Mouse (Mus musculus) gonadal fat pad, adult 2 months (tissue): ENCODE data around the gene Fads3. TPM values are rescaled to one million over a fixed set of nuclear protein-coding genes. Genes with fewer than 3 reads are reported as not detected.

Source experiments
- DNase-seq: peaks from one replicate; pipeline ENCODE4 v3.0.0-alpha.2; 2012; ENCODE audit warnings: low read depth
- polyA plus RNA-seq: library from polyadenylated mRNA; depleted of rRNA; stranded (reverse); fragments of >200 nt; gene quantifications from 2 replicates; pipeline ENCODE4 v1.2.3, GENCODE M21; 2012; rRNA removed

Gene Fads3
- 317 and 687 TPM in 2 replicates for polyA plus RNA-seq

DNA sequence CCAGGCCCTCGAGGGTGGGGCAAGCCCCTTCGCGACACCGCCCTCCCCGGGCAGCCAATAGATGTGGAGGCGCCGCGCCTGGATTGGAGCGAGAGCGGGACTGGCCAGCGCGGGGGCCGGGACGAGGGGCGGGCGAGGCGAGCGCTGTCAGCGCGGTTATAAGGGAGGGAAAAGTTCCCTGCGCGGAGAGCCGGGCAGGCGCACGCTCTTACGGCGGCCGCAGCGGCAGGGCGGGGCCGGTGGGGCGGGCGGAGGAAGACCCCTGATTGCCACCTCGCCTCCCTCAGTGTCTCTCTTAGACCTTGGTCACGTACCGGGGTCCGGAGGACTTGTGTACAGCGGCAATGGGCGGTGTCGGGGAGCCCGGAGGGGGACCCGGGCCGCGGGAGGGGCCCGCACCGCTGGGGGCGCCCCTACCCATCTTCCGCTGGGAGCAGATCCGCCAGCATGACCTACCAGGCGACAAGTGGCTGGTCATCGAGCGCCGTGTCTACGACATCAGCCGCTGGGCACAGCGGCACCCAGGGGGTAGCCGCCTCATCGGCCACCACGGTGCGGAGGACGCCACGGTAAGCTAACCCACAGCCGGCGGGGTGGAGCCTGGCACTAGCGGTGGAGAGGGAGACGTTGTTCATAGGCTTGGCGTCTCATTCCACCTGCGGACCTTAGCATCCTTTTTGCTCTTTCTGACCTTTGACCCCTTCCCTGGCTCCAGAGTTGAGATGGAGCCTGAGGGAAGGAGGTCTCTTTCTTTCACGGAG lies at the start of gene Fads3:
Gene Fads3, plus strand, starts transcription at position 182 of the 761 bp plus-strand sequence.
- no peak for DNase-seq

DNA sequence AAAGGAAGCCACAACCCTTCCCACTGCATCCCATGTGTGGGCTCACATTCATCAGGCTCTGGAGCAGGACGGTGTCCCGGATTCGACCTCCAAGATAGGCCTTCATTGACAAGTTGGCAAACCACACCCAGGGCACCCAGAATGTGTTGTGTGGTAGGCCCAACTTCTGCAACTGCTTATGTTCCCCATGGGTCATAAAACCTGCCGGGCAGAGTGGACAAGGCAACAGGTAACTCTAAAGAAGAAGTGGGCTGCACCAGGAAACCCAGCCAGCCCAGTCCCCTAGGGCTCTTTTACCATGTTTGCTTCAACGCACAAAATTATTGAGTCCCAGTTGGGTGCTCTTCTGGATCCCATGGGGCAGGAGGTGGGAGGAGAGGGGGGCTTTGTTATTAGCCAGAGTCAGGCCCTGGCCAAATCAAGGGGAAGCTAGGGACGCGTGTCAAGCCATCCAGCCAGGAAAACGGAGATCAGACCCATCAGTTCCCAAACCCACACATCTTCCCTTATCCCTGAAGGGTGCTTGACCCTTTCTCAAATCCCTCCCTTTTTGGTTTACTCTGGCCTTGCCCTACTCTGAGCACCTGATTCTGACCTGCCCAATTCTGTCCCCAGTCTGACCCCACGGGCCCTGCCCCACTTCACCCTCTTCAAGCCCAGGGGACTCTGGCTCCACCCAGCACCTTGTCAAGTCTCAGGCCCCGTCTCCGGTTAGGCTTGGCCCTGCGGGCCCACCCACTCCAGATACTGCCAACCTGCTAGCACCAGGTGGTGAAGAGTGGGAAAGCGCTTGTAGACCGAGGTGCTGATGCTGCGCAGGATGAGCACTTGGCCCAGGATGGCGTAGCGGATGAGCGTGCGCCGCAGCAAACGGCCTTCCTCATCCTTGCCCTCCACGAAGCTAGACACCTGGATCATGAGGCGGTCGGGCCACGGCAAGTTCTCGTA lies 49.1 kb upstream of the Fads3 start:
- DNase-seq: no peak

DNA sequence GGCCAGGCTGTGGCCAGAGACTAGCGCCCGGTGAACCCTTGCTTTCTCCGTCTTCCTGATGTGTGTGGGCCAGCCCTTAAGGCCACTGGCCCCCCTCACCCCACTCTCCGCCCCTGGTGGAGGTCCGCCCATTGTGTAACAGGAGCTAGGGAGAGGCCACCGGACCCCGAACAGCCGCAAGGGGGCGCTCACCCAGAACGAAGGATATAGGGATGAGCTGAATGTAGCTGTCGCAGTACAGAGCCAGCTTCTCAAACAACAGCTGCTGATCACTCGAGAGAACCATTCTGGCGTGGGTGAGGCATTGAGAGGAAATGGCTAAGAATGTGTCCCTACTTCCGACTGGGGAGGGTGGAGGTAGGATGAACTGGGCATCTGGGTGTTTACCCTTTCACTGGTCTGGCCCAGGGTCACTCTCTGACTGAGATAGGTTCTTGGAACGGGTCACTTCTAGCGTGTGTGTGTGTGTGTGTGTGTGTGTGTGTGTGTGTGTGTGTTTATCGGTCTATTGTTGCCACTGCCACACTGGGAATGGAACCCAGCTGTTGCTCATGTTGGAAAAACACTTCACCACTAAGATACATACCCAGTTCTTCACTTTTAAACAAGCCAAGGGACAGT lies 48.2 kb upstream of the Fads3 start:
- no peak for DNase-seq

DNA sequence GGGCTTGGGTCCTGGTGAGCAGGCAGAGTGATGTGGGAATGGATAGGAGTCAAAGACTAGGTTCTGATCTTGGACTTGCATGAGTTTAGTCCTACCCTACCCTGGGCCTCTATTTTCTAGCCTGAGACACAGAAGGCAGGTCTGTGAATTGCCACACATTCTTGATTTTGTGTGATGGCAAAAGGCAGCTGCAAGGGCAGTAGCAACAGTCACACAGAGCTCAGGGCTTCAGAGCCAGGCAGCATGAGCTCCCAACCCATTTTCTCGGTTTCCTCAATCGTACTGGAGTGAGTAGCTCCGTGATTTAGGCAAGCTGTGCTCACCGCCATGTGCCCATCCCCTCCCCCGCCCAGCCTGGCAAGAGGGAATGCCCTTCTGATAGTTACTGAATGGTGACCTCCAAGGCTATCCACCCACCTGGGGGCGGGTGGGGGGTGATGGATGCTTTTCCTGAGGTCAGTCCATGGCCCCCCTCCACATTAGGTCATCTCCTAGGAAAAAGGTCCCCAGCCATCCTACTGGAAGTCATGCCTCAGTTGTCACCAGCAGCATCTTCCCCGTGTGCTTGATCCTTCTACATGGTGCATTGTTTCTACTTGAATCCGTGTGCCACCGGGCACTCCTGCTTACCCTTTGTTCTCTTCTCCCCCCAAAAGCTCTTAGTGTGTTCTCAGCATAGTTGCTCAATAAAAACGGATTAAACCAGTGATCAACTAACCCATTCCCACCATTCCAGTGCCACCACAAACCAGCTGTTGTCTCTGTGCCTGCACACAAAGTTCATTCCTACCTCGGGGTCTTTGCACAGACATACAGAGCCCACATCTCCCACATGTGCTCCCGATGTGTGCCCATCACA lies 43.9 kb upstream of the Fads3 start:
- DNase-seq: no peak

DNA sequence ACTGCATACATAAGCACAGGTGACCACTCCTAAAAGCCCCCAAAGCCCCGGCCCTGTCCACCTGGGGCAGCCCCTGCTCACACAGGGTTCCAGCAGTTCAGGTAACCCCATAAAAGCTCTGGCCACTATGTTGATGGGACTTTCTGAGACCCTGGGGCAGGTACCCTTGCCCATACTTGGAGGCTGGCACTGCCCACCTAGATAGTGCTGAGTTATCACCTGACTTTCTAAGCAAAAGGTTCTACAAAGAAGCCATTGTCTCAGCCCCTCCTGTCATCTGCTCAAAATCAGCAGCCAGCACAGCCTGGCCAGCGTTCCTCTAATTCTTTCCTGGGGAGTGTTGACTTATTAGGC lies 43.3 kb upstream of the Fads3 start:
- no peak for DNase-seq

DNA sequence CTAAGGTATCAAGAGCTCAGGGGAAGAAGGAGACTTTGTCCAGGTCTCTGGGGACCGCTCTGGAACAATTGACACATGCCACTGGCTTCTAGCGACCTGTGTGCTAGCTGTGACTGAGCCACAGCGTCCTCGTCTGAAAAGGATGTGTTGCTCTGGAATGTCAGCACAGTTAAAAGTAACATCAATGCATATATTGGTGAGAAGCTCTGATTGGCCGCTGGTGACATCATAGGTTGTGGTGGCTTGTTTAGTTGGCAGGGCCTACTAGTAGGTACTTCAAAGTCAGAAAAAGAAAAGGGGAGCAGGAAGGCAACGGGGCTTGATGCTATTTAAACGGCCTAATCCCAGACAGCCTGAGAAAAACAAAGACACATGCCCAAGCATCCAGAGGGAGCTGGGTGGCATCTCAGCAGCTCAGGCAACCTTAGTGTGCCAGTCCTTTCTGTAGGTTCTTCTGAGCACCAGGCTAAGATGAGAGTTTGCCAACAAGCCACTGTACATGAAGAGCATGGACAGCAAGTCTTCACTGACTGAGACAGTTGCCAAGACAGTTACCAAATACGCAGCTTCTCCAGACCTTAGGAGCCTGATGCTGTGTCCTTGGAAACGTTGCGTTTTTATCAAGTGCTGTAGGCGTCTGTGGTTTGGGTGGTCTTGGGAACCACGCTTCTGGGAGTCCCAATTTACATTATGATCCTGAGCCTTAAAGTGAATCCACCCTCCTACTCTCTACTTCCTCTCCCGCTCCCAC lies 42.5 kb upstream of the Fads3 start:
- no peak for DNase-seq

DNA sequence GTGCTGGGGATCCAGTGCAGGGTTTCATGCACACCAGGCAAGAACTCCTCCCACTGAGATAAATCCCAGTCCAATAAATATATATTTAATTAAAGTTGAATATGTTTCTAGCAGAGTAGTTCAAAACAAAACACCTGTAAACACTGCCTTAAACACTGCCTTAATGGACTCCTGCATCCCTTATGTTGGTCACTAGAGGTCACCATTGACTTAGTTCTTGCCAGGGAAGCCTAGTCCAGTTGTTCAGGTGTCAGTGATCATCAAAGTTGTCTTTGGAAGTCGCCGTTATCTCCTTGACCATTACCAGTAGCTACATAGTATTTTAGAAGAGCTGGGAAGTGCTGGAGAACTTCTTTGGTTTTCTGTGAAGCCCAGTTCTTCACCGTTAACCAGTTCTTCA lies 41.0 kb upstream of the Fads3 start:
- DNase-seq: no peak

DNA sequence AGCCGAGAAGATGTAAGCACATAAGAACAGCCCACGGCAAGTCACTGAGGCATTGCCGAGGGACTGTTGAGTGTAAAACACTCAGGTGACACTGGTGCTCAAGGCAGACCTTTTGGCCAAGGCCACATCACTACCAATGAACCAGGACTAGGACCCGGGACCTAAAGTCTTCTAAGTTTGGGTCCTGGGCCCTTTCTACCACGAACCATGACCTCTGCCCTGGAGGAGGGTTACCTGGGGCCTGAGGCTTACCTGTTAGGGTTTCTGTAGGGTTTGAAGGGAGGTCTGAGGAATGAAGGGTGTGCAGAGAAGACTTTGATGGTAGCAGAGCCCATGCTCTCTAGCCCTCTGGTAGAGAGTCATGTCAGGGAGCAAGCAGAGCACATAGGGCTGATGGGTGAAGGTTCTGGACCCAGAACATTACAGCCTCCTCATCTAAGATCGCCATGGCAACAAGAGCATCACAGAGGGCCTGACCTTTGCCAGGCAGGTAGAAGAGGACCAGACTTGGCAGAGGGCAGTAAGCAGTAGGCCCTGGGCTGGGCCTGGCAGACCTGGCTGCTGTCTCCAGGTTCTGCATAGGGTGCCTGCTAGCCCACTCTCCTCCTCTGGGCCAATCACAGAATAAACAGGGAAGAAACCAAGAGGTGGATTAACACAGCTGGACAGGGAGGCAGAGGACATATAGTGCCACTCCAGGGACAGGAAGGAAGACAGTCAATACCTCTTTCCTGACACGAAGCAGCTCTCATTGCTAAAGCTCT lies 40.0 kb upstream of the Fads3 start, which contains the start of the genes Best1 and Rab3il1:
Gene Best1, minus strand, starts transcription at position 428 of the 764 bp plus-strand sequence.
Gene Rab3il1, plus strand, starts transcription at position 464 of the 764 bp plus-strand sequence.
- DNase-seq: no peak

DNA sequence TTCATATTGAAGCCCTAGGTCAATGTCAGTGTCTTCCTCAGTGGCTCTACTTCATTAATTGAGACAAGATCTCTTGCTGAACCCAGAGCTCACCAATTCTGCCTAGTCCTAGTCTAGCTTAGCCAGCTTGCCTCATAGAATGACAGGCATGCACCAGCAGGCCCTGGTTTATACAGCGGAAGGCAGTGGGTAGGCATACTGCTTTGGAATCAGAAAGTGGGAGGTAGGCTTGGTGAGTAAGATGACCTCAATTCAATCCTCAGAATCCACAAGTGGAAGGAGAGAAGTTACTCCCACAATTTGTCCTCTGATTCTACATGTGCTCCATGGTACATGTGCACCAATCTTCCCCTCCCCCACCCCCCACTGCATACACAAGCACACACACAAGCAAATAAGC lies 37.7 kb upstream of the Fads3 start:
- DNase-seq: no peak

DNA sequence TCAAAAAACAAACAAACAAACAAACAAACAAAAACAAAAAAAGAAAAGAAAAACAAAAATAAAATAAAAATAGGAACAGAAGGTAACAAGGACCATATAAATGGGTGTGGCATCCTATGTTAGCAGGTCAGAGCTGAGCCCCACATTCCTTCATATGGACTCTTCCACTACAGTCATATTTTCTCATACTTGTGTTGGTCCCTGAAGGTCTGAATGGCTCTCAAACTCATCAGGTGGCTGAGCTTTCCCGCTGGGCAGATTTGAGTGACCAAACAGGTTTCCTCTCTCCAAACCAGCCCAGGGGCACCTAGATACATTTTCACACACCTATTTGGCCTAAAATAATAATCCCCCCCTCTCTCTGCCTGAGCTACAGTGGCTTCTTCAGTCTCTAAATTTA lies 30.0 kb upstream of the Fads3 start:
- DNase-seq: no peak

DNA sequence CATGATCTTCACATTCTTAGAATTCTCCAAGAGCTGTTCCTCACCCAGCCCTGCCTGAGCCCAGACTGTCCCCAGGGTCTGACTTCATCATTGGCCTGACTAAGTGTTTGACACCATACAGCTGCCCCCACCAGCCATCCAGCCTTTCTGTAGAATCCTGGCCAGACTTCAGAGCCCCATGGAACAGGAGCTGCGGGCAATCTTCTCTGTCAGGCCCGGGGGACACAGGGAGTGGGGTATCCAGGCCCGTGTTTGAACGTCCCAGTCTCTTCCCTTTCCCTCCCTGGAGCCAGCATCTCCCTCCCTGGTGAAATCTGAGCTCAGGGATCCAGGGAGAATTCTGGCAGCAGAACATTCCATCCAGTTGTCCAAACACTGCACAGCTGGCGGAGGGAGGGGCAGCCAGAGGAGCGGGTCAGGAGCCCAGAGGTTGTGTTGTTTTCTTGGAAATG lies 28.5 kb upstream of the Fads3 start:
- DNase-seq: no peak

DNA sequence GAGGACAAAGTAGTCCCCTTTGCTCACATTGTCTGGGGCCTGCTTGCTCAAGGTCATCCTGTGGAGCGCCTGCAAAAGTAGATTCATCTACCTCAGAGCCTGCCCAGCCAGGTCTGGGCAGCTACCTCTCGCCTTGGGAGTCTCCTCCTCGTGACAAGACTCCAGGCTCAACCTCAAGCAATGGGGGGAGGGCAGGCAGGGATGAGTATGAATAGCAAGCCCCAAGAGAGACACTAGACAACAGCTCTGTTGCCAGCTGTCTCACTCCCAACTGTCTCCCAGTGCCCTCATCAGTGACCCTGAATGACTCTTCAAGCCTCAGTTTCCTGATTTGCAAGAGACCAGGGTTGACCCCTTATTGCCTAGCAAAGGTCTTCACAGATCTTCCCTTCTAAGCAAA lies 28.0 kb upstream of the Fads3 start:
- no peak for DNase-seq

DNA sequence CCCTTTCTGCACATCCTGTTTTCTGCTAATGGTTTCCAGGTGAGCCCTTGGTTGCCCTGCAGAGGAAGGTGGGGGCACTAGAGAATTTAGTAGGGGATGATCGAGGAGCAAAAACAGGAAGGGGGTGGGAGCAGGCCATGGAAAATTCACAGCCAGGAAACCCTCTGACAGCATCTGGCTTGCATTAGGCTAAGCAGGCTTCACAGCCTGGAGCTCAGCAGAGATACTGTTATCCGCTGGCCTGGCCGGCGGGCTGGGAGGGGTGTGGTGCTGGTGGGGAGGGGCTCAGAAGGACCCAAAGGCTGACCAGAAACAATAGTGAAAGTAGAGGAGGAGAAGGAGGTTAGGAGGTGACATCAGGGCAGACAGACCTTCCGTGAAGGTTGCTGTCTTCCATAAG lies 27.5 kb upstream of the Fads3 start:
- DNase-seq: no peak

DNA sequence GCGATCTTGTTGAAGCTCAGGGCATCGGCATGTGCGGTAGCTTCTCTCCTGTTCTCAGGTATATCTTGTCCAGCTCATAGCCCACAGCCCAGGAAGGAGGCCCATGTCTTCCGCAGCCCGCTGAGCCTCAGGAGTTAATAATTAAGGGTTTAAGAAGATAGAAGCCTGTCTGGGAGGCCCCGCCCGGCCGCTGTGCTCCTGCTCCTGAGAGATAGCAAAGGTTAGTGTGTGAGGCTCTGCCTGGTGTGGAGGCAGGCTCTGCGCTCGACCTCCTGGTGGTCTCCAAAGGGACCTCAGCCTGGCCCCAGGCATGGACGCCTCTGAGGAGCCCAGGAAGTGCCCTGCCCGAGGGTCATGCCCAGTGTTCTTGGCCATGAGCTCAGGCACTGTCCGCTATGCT lies 26.5 kb upstream of the Fads3 start:
- no peak for DNase-seq

DNA sequence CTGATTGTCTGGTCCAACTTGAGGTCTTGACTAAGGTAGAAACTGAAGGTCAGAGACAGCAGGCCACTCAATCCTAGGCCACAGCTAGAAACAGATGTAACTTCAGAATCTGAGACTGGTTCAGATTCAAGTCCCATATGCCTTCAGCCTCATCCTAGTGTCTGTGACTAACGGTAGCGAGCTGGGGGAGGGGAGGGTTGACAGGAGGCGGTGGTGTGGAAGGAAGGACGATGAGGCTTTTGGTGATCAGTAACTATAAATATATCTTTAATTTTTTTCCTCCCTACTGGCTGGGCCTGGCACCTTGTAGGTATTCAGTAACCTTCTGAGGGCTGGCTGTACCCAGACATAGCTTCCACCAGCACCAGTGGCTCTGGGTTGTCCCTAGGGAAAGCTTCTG lies 25.9 kb upstream of the Fads3 start:
- DNase-seq: no peak

DNA sequence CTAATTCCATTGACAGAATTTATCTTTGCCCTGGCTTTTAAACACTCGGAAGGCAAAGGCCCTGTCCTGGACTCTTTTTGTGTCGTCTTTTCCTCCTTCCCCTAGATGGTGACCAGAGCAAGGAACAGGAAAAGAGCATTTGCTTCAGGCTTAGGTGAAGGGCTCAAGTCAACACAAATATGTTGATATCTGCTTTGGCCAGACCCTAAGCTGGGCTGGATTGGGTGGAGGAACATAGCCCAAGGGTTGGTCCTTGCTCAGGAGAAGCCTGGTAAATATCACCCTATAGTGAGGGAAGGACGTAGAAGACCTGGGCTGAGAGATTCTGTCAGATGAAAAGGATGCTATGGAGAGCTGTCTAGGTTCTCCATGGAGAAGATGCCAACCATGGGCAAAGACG lies 25.2 kb upstream of the Fads3 start:
- DNase-seq: no peak

DNA sequence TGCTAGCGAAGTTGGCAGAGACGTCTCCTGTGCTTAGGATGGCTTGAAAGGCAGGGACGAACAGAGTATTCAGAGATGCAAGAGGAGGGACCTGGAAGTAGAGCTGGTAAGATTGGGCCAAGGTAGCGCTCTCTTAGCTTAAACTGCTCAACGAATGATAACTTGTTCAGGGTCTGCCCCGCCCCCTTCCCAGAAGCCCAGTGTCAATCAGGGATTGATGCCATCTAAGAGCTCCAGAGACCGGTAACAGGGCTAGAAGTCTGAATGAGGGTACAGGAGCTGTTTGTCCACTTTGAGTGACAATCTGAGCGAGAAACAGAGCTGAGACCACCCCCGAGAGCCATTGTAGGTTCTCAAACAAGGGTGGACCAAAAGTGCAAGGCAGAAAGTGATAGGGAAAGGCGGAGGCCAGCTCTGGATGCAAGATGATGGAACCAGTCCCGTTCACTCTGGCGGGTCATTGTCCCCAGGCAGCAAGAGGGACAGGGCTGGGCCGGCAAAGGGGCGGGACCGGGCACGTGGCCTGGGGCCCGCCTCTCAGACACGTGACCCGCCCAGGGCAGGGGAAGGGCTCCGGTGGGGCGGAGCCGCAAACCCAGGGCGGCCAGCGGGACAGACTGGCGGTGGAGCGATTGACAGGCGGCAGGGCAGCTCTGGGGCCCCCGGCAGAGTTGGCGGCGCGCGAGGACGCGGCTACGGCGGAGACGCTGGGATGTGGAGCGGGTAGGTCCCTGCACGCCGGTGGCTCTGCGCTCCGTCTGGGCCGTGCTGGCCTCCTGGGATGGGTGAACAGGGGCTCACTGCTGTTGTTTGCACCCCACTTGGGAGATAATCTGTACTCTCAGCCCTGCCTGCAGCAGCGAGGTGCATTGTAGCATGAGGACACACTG lies 23.5 kb upstream of the Fads3 start:
- DNase-seq: no peak

DNA sequence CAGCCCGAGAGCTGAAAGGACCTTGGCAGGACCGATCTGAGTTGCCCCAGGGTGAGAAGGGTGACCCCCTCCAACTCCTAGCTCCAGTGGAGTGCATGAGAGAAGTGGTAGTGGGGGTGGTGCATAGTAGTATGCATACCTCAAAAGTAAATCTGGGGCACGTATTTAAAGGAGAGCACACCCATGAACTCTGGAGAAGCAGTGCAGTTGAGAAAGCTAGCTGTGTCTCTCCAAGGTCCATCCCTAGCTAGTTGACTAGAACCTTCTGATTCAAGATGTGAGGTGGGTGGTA lies 22.9 kb upstream of the Fads3 start:
- DNase-seq: no peak

DNA sequence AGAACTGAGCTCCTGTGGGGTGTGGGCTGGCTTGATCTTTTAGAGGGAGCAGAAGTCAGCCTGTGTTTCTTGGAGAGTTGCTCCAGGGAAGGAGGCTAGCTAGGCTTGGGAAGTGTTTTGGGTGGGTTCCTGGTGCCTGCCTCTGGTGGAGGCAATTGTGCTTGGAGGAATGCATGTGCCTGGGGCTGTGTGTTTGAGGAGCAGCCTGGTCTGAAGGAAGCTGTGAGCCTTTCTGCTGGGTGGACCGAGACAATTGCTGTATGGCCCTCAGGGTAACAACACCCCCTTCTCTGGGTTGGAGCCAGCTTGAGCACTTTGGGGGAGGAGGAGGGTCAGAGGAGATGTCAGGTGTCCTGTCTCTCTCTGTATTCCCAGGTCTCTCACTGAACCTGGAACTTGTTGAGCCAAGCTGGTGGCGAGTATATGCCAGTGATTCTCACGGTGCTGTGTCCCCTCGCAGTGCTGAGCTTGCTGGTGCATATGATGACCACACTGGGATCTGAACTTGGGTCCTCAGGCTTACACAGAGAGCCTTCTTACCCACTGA lies 22.1 kb upstream of the Fads3 start:
- DNase-seq: no peak
